Mouse (Mus musculus) liver, embryonic 11.5 days (tissue): ENCODE results near the gene Prnp. TPM values are rescaled to one million over a fixed set of nuclear protein-coding genes. Genes with fewer than 3 reads are reported as not detected.

Experiments
- ATAC-seq: fragments of 200-750 bp; cut with Nextera tagmentation; replicated peaks from 2 replicates; pipeline ENCODE4 v1.8.0; 2017; ENCODE audit warnings: moderate number of reproducible peaks, mild to moderate bottlenecking, moderate TSS enrichment, moderate library complexity; ENCODE audit not compliant: low FRiP score
- DNase-seq: peaks from one replicate; pipeline ENCODE4 v3.0.0-alpha.2; 2017; ENCODE audit warnings: low spot score
- H3K27ac ChIP-seq: fragments of 300-500 bp; sonication (generic); 2 replicates; pipeline ENCODE4 v1.5.1; 2014; ENCODE audit warnings: mild to moderate bottlenecking, low read depth, low read length, control low read depth
- H3K27me3 ChIP-seq: fragments of 300-500 bp; sonication (generic); replicated peaks from 2 replicates; pipeline ENCODE4 v1.6.1; 2014; ENCODE audit warnings: low read length, mixed read lengths; ENCODE audit not compliant: control insufficient read depth, insufficient read depth
- H3K36me3 ChIP-seq: fragments of 300-500 bp; sonication (generic); 2 replicates; pipeline ENCODE4 v1.6.1; 2014; ENCODE audit warnings: mild to moderate bottlenecking, low read length, moderate library complexity, mixed read lengths; ENCODE audit not compliant: control insufficient read depth, insufficient read depth
- H3K4me1 ChIP-seq: fragments of 300-500 bp; sonication (generic); replicated peaks from 2 replicates; pipeline ENCODE4 v1.6.1; 2014; ENCODE audit warnings: low read length, mixed read lengths; ENCODE audit not compliant: control insufficient read depth, insufficient read depth
- H3K4me2 ChIP-seq: fragments of 300-500 bp; sonication (generic); 2 replicates; pipeline ENCODE4 v1.6.1; 2014; ENCODE audit warnings: mild to moderate bottlenecking, control low read depth, moderate library complexity
- H3K4me3 ChIP-seq: fragments of 300-500 bp; sonication (generic); 2 replicates; pipeline ENCODE4 v1.5.1; 2014; ENCODE audit warnings: low read depth, low read length, control low read depth
- H3K9ac ChIP-seq: fragments of 300-500 bp; sonication (generic); 2 replicates; pipeline ENCODE4 v1.6.1; 2014; ENCODE audit warnings: low read depth, low read length, control low read depth
- H3K9me3 ChIP-seq: fragments of 300-500 bp; sonication (generic); 2 replicates; pipeline ENCODE4 v1.6.1; 2016; ENCODE audit warnings: low read length, inconsistent platforms, mixed read lengths; ENCODE audit not compliant: control insufficient read depth
- WGBS: fragments of 180-500 bp; shearing (Covaris S2); extraction: QIAGEN DNeasy Blood & Tissue Kit; methylation state at CpG from one replicate; pipeline ENCODE4 v1.1.7; 2014; 5-methylcytosine and 5-hydroxymethylcytosine counted together
- polyA plus RNA-seq: library from polyadenylated mRNA; unstranded; fragments of >200 nt; fragmentation: Nextera tagmentation; extraction: Ambion mirVana; gene quantifications from 2 replicates; pipeline ENCODE4 v1.2.1, GENCODE M21; 2014

The Prnp gene
- polyA plus RNA-seq, 1 experiment from 2014 or later: 32.6 TPM

DNA sequence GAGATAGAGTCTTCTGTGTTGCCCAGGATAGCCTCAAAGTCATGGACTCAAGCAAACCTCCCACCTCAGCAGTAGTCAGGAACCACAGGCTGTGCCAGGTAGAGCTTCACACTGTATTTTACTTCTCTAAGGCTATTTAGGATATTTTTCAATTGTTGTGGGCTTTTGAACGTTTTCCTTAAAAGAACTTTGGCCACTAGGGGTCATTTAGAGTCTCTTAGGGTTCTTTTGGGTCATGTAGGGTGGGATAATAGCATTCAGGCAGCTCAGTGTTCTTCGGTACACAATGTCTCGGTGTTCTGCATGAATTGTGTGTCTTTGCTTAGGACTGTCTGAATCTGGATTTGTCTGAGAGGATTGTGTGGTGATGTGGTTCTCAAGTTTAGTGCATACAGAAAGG lies 78.2 kb downstream of the Prnp start:
- H3K9ac ChIP-seq: no peak overlapping the region
- H3K4me2 ChIP-seq: no peak overlapping the region
- no peak for DNase-seq
- ATAC-seq: no peak
- no peaks in the 10 kb centered on the region for H3K36me3 ChIP-seq
- WGBS: 56% methylated on average over 3 of the region's 3 CpGs
- H3K4me3 ChIP-seq: no peak overlapping the region
- no peaks in the 10 kb centered on the region for H3K4me1 ChIP-seq
- H3K27ac ChIP-seq: no peak overlapping the region
- no peaks in the 10 kb centered on the region for H3K9me3 ChIP-seq
- no peaks in the 10 kb centered on the region for H3K27me3 ChIP-seq

Other genes with a start within 250 kb of the Prnp start
- gene Erv3, start 50.2 kb upstream of the Prnp start, polyA plus RNA-seq: not detected in 2 replicates
- 0.25 TPM in 1 of 2 replicates, not detected in the other for gene Prn, start within 50 bp of the Prnp start, polyA plus RNA-seq
- 1.6 and 2.5 TPM in 2 replicates for gene Prnd, start 40.9 kb downstream of the Prnp start, polyA plus RNA-seq
- gene Rassf2, start 120.3 kb downstream of the Prnp start, polyA plus RNA-seq: 4.9 and 6.2 TPM in 2 replicates
- 7.2 and 7.9 TPM in 2 replicates for gene Slc23a2, start 235.2 kb downstream of the Prnp start, polyA plus RNA-seq